Mouse (Mus musculus) B cell, adult 2 months (primary cell): ENCODE results near the gene Gm9833.

Experiments used
- DNase-seq, 2 experiments: peaks; one replicate each; pipeline ENCODE4 v3.0.0; 2022

Gm9833 gene

GRCm38 (mm10) chr3:10123615-10124014 is 35.7 kb downstream of the Gm9833 start:
- no peak for DNase-seq

- no peak for DNase-seq
Measured at GRCm38 (mm10) chr3:10124071-10124470, 36.2 kb downstream of the Gm9833 start.

- DNase-seq: no peak
Measured at GRCm38 (mm10) chr3:10125301-10125700, 37.4 kb downstream of the Gm9833 start.

GRCm38 (mm10) chr3:10126036-10126435 is 38.1 kb downstream of the Gm9833 start:
- no peak for DNase-seq

GRCm38 (mm10) chr3:10126502-10126901 is 38.6 kb downstream of the Gm9833 start:
- DNase-seq: no peak

- DNase-seq: no peak
Measured at GRCm38 (mm10) chr3:10126952-10127351, 39.0 kb downstream of the Gm9833 start.

GRCm38 (mm10) chr3:10127505-10127904 is 39.6 kb downstream of the Gm9833 start:
- no peak for DNase-seq
